Mouse (Mus musculus): ENCODE data around the gene Ptges2.

DNA sequence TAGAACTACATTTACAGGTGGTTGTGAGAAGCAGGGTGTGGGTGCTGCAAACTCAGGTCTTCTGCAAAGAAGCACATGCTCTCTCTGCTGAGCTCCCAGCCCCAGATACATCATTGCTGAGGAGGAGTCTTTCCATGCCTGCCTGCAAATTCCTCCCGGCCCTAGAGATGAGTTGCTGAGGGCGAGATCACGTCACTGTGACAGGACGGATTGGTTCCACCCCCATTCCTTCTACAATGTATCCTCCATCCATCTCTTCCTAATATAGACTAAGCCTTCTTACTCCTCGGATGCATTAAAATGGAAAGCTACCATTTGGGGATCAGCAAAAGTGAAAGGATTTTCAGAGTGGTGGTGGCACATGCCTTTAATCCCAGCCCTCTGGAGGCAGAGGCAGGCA, 29.9 kb downstream of the Ptges2 start:
- TF ChIP-seq CTCF (IDR thresholded peaks at IDR 0.05; ENCODE audit: low read depth, low read length) (no peak), TAL1 (conservative IDR thresholded peaks at IDR 0.05; ENCODE audit: low read depth, low read length) (no peak), GATA1 (IDR thresholded peaks at IDR 0.05; ENCODE audit: borderline replicate concordance, low read length) (no peak)
